Mouse (Mus musculus) MEL (cell line): ENCODE results near the gene Tank. TPM values are rescaled to one million over a fixed set of nuclear protein-coding genes. Genes with fewer than 3 reads are reported as not detected.
A peak's percentile ranks its signal among the peaks of the same experiment; 100 is the strongest.

ENCODE experiments used
- DNase-seq: peaks from one replicate; pipeline ENCODE4 v3.0.0; 2011; ENCODE audit warnings: low read depth, low spot score
- H3K27ac ChIP-seq: 2 replicates; pipeline ENCODE4 v1.5.1; 2012; ENCODE audit warnings: low read depth, mild to moderate bottlenecking, control low read depth, low read length, moderate library complexity; ENCODE audit not compliant: control insufficient read depth
- H3K27me3 ChIP-seq, 2 experiments: fragments of 150-350 bp in 1 of 2; sonication (generic) in 1 of 2; 2 replicates each; pipeline ENCODE4 v1.6.1; 2012; ENCODE audit warnings: low read length in 2 of 2, mild to moderate bottlenecking in 2 of 2, improper control_type of control experiment in 1 of 2, moderate library complexity in 1 of 2; ENCODE audit not compliant: insufficient read depth in 2 of 2, control insufficient read depth in 1 of 2
- H3K36me3 ChIP-seq, 2 experiments: 2 replicates each; pipeline ENCODE4 v1.6.1; 2012 to 2014; ENCODE audit warnings: low read length in 2 of 2, improper control_type of control experiment in 1 of 2, inconsistent platforms in 1 of 2, mild to moderate bottlenecking in 1 of 2; ENCODE audit not compliant: insufficient read depth in 2 of 2, control insufficient read depth in 1 of 2
- H3K4me1 ChIP-seq, 2 experiments: fragments of 150-350 bp in 1 of 2; sonication (generic) in 1 of 2; 2 replicates each; pipeline ENCODE4 v1.6.1; 2012; ENCODE audit warnings: low read length in 2 of 2, improper control_type of control experiment in 1 of 2, mild to moderate bottlenecking in 1 of 2; ENCODE audit not compliant: insufficient read depth in 2 of 2, control insufficient read depth in 1 of 2
- H3K4me3 ChIP-seq, 2 experiments: fragments of 150-350 bp in 1 of 2; sonication (generic) in 1 of 2; 2 replicates each; pipeline ENCODE4 v1.5.1; 2012; ENCODE audit warnings: low read depth in 2 of 2, low read length in 2 of 2, mild to moderate bottlenecking in 2 of 2, moderate library complexity in 2 of 2, control low read depth in 1 of 2, improper control_type of control experiment in 1 of 2; ENCODE audit not compliant: control insufficient read depth in 1 of 2, insufficient read depth in 1 of 2
- H3K79me2 ChIP-seq: 2 replicates; pipeline ENCODE4 v1.6.1; 2012; ENCODE audit warnings: mild to moderate bottlenecking, low read length, moderate library complexity; ENCODE audit not compliant: control insufficient read depth, poor library complexity, insufficient read depth
- H3K9ac ChIP-seq: 2 replicates; pipeline ENCODE4 v1.6.1; 2012; ENCODE audit warnings: low read depth, mild to moderate bottlenecking, control low read depth, low read length, moderate library complexity; ENCODE audit not compliant: control insufficient read depth, poor library complexity, severe bottlenecking
- H3K9me3 ChIP-seq: fragments of 150-350 bp; sonication (generic); replicated peaks from 2 replicates; pipeline ENCODE4 v1.6.1; 2012; ENCODE audit warnings: mild to moderate bottlenecking, low read length, improper control_type of control experiment, moderate library complexity; ENCODE audit not compliant: insufficient read depth
- BHLHE40 ChIP-seq: IDR thresholded peaks from 2 replicates; pipeline ENCODE4 v1.6.1; 2012; ENCODE audit warnings: low read depth, mild to moderate bottlenecking, inconsistent platforms, low read length, improper control_type of control experiment, borderline replicate concordance
- CHD1 ChIP-seq: IDR thresholded peaks from 2 replicates; pipeline ENCODE4 v1.6.1; 2012; ENCODE audit warnings: low read depth, mild to moderate bottlenecking, inconsistent platforms, low read length, improper control_type of control experiment
- CHD2 ChIP-seq: IDR thresholded peaks from 2 replicates; pipeline ENCODE4 v1.6.1; 2011; ENCODE audit warnings: low read length, improper control_type of control experiment
- CTCF ChIP-seq, 3 experiments: IDR thresholded peaks in 2 of 3; conservative IDR thresholded peaks in 1 of 3; 2 replicates each; pipeline ENCODE4 v1.5.1; 2011 to 2012; ENCODE audit warnings: low read length in 3 of 3, low read depth in 2 of 3, mild to moderate bottlenecking in 2 of 3, improper control_type of control experiment in 1 of 3, inconsistent platforms in 1 of 3, mixed read lengths in 1 of 3, moderate library complexity in 1 of 3; ENCODE audit not compliant: control insufficient read depth in 1 of 3, insufficient read depth in 1 of 3, poor library complexity in 1 of 3, severe bottlenecking in 1 of 3
- E2F4 ChIP-seq: IDR thresholded peaks from 2 replicates; pipeline ENCODE4 v1.6.1; 2011; ENCODE audit warnings: low read depth, low read length, improper control_type of control experiment, borderline replicate concordance
- ELF1 ChIP-seq: IDR thresholded peaks from 2 replicates; pipeline ENCODE4 v1.6.1; 2014; ENCODE audit warnings: low read depth, mild to moderate bottlenecking, inconsistent platforms, low read length, improper control_type of control experiment, moderate library complexity
- EP300 ChIP-seq, 2 experiments: IDR thresholded peaks; 2 replicates each; pipeline ENCODE4 v1.6.1; 2011; ENCODE audit warnings: improper control_type of control experiment in 2 of 2, low read length in 2 of 2, low read depth in 1 of 2, mild to moderate bottlenecking in 1 of 2
- GABPA ChIP-seq: IDR thresholded peaks from 2 replicates; pipeline ENCODE4 v1.6.1; 2012; ENCODE audit warnings: low read depth, mild to moderate bottlenecking, inconsistent platforms, low read length, improper control_type of control experiment, moderate library complexity
- GATA1 ChIP-seq: IDR thresholded peaks from 2 replicates; pipeline ENCODE4 v1.6.1; 2011; ENCODE audit warnings: low read depth, low read length, improper control_type of control experiment
- HCFC1 ChIP-seq: IDR thresholded peaks from 2 replicates; pipeline ENCODE4 v1.6.1; 2012; ENCODE audit warnings: low read depth, mild to moderate bottlenecking, inconsistent platforms, low read length, improper control_type of control experiment, moderate library complexity
- MAFK ChIP-seq: IDR thresholded peaks from 2 replicates; pipeline ENCODE4 v1.6.1; 2011; ENCODE audit warnings: low read depth, mild to moderate bottlenecking, low read length, improper control_type of control experiment, borderline replicate concordance
- MAX ChIP-seq: IDR thresholded peaks from 2 replicates; pipeline ENCODE4 v1.6.1; 2011; ENCODE audit warnings: low read length, improper control_type of control experiment
- MAZ ChIP-seq: IDR thresholded peaks from 2 replicates; pipeline ENCODE4 v1.6.1; 2012; ENCODE audit warnings: low read depth, mild to moderate bottlenecking, inconsistent platforms, low read length, improper control_type of control experiment
- MEF2A ChIP-seq: IDR thresholded peaks from 2 replicates; pipeline ENCODE4 v1.6.1; 2014; ENCODE audit warnings: low read depth, mild to moderate bottlenecking, inconsistent platforms, low read length, improper control_type of control experiment; ENCODE audit not compliant: poor library complexity, insufficient replicate concordance, severe bottlenecking; ENCODE audit errors: extremely low read depth
- MXI1 ChIP-seq: IDR thresholded peaks from 2 replicates; pipeline ENCODE4 v1.6.1; 2011; ENCODE audit warnings: mild to moderate bottlenecking, low read depth, low read length, improper control_type of control experiment
- MYB ChIP-seq: IDR thresholded peaks from 2 replicates; pipeline ENCODE4 v1.6.1; 2011; ENCODE audit warnings: mild to moderate bottlenecking, low read depth, low read length, improper control_type of control experiment
- NELFE ChIP-seq: IDR thresholded peaks from 2 replicates; pipeline ENCODE4 v1.6.1; 2011; ENCODE audit warnings: low read depth, low read length, improper control_type of control experiment
- NRF1 ChIP-seq: IDR thresholded peaks from 2 replicates; pipeline ENCODE4 v1.6.1; 2014; ENCODE audit warnings: low read depth, mild to moderate bottlenecking, inconsistent platforms, low read length, improper control_type of control experiment, moderate library complexity; ENCODE audit not compliant: poor library complexity, insufficient read depth, severe bottlenecking
- POLR2A ChIP-seq, 2 experiments: IDR thresholded peaks; 2 replicates each; pipeline ENCODE4 v1.6.1; 2011 to 2012; ENCODE audit warnings: low read length in 2 of 2, mild to moderate bottlenecking in 2 of 2, control low read depth in 1 of 2, improper control_type of control experiment in 1 of 2, low read depth in 1 of 2, moderate library complexity in 1 of 2; ENCODE audit not compliant: control insufficient read depth in 1 of 2, insufficient read depth in 1 of 2, poor library complexity in 1 of 2
- RCOR1 ChIP-seq: IDR thresholded peaks from 2 replicates; pipeline ENCODE4 v1.6.1; 2012; ENCODE audit warnings: low read depth, mild to moderate bottlenecking, inconsistent platforms, low read length, improper control_type of control experiment
- SIN3A ChIP-seq: IDR thresholded peaks from 2 replicates; pipeline ENCODE4 v1.6.1; 2012; ENCODE audit warnings: low read length, improper control_type of control experiment, inconsistent platforms
- SMC3 ChIP-seq: IDR thresholded peaks from 2 replicates; pipeline ENCODE4 v1.6.1; 2011; ENCODE audit warnings: low read depth, low read length, improper control_type of control experiment
- TAL1 ChIP-seq: IDR thresholded peaks from 2 replicates; pipeline ENCODE4 v1.6.1; 2012; ENCODE audit warnings: mild to moderate bottlenecking, inconsistent platforms, low read length, moderate library complexity, mixed read lengths
- TBP ChIP-seq: IDR thresholded peaks from 2 replicates; pipeline ENCODE4 v1.8.0; 2011; ENCODE audit warnings: low read depth, low read length, improper control_type of control experiment
- TCF12 ChIP-seq: IDR thresholded peaks from 2 replicates; pipeline ENCODE4 v1.6.1; 2014; ENCODE audit warnings: low read depth, mild to moderate bottlenecking, inconsistent platforms, low read length, improper control_type of control experiment, moderate library complexity
- UBTF ChIP-seq: IDR thresholded peaks from 2 replicates; pipeline ENCODE4 v1.6.1; 2012; ENCODE audit warnings: low read depth, mild to moderate bottlenecking, inconsistent platforms, low read length, improper control_type of control experiment, moderate library complexity, borderline replicate concordance; ENCODE audit not compliant: insufficient read depth
- USF2 ChIP-seq, 2 experiments: IDR thresholded peaks; 2 replicates each; pipeline ENCODE4 v1.6.1; 2011 to 2012; ENCODE audit warnings: improper control_type of control experiment in 2 of 2, low read length in 2 of 2, borderline replicate concordance in 1 of 2, inconsistent platforms in 1 of 2, low read depth in 1 of 2, mild to moderate bottlenecking in 1 of 2; ENCODE audit not compliant: insufficient read depth in 1 of 2
- ZC3H11A ChIP-seq: IDR thresholded peaks from 2 replicates; pipeline ENCODE4 v1.6.1; 2012; ENCODE audit warnings: low read depth, mild to moderate bottlenecking, inconsistent platforms, low read length, improper control_type of control experiment
- ZNF384 ChIP-seq: IDR thresholded peaks from 2 replicates; pipeline ENCODE4 v1.6.1; 2012; ENCODE audit warnings: low read depth, mild to moderate bottlenecking, inconsistent platforms, low read length, improper control_type of control experiment
- polyA plus RNA-seq, 2 experiments: library from polyadenylated mRNA; stranded (reverse) in 1 of 2; unstranded in 1 of 2; fragments of >175 nt in 1 of 2; fragments of >200 nt in 1 of 2; gene quantifications; 2 replicates each; pipeline versions ENCODE4 v1.2.1 to v1.2.4; 2012; ENCODE audit warnings: low replicate concordance in 2 of 2, low read depth in 1 of 2; ENCODE audit not compliant: insufficient read length in 2 of 2, insufficient read depth in 1 of 2, missing spikeins in 1 of 2
- total RNA-seq: library from RNA; depleted of rRNA; stranded (reverse); fragments of 300-350 nt; gene quantifications from 2 replicates; pipeline ENCODE4 v1.2.3, GENCODE M21; 2012

The Tank gene
- total and polyA plus RNA-seq, 3 experiments: 27.0 to 96.7 (median 27.4) TPM

DNA sequence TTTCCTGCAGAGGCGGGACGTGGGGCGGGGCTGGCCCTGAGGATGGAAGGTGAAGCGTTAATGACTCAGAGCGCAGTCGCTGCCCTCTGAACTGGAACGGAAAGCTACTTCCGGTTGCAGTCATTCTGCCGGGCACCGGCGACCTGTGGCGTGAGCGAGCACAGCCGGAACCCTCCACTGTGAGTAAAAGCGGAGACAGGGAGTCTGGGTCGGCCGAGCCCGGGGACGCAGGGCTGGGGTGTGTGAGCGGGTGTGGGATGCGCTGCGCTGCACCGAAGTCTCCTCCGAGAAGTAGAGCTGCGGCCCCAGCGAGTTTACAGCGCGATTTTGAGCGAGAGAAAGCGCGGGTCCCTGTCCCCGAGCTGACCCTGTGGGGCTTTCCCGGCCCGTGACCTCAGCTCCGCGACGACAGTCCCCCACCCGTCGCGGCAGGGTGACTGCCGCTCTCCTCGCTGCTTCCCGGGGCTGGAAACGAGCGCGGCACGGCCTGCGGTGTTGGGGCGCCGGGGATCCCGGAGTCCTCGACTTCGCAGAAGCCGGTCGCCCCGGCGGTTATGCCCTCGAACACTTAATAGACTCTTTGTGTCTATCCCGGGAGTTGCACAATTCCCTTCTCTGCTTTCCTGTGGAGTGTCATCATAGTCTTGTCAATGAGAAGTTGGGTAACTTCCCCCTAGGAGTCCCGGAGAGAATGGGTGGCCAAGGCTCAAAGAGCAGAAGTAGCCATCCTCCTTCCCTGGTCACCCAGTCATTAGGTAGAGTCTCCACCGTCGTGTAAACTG, 14.8 kb downstream of the Tank start (continued):
- TF ChIP-seq GABPA: no peak
- no peak for TF ChIP-seq ZC3H11A
- peak; percentile 88 to 95 for TF ChIP-seq POLR2A (IDR thresholded peaks at IDR 0.05; ENCODE audit: control insufficient read depth in 1 of 2, insufficient read depth in 1 of 2, low read depth in 1 of 2, low read length in 2 of 2, poor library complexity in 1 of 2)
- no peak for TF ChIP-seq ZNF384
- peak; percentile 53; the same call in 1 of the 2 replicates for TF ChIP-seq MXI1
- TF ChIP-seq MAX: no peak
- TF ChIP-seq E2F4: no peak
- TF ChIP-seq TBP: peak; percentile 96
- no peak for TF ChIP-seq GATA1
- peak; percentile 79 for TF ChIP-seq ELF1
- TF ChIP-seq NRF1: peak; percentile 64
- TF ChIP-seq CHD1: no peak
- TF ChIP-seq MAZ: 0 out of 2 replicates have a peak, but pooled peaks have one; percentile 17
- no peak for TF ChIP-seq RCOR1
- TF ChIP-seq BHLHE40: no peak
- TF ChIP-seq CHD2: no peak
- TF ChIP-seq SMC3: no peak
- peak; percentile 94 for TF ChIP-seq NELFE
- 0 out of 2 replicates have a peak, but pooled peaks have one; percentile 89 for TF ChIP-seq UBTF
- TF ChIP-seq CTCF (IDR thresholded peaks at IDR 0.05 in 2 of 3, conservative IDR thresholded peaks at IDR 0.05 in 1 of 3; ENCODE audit: control insufficient read depth in 1 of 3, insufficient read depth in 1 of 3, low read depth in 2 of 3, low read length in 3 of 3, poor library complexity in 1 of 3, severe bottlenecking in 1 of 3): no peak
- no peak for TF ChIP-seq MAFK
- no peak for TF ChIP-seq USF2 (IDR thresholded peaks at IDR 0.05; ENCODE audit: borderline replicate concordance in 1 of 2, insufficient read depth in 1 of 2, low read depth in 1 of 2, low read length in 2 of 2)

DNA sequence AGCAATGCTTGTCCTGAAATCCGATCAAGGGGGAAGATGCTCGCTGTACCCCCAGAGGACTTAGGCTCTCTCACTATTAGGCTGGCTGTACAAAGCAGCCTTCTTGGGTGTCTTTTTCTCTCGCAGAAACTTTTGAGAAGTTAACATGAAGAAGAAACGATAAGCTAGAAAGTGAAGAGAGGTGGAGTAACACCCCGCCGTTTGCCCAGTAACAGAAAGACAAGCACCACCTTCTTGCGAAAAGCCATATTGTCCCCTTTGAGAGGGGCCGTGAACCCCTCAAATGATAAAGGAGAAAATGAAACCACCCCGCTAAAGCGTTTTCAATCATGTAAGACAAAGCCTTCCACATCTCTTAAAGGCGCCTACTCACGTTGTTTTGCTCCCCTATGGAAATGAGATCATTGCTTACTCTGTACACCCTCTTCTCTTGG, 15.5 kb downstream of the Tank start:
- peak overlapping the region; percentile 81 for H3K27ac ChIP-seq
- peaks cover 0 to 40% of the 10 kb centered on the region in 2 experiments; a peak in 3 of 4 replicates for H3K36me3 ChIP-seq
- H3K27me3 ChIP-seq: no peaks in the 10 kb centered on the region; a peak in 1 of 4 replicates
- DNase-seq: peak; percentile 79
- H3K4me3 ChIP-seq: peak overlapping the region; percentile 75 to 99
- peaks cover 12 to 22% of the 10 kb centered on the region in 2 experiments for H3K4me1 ChIP-seq
- peaks cover 39% of the 10 kb centered on the region for H3K79me2 ChIP-seq
- no peak for TF ChIP-seq USF2 (IDR thresholded peaks at IDR 0.05; ENCODE audit: borderline replicate concordance in 1 of 2, insufficient read depth in 1 of 2, low read depth in 1 of 2, low read length in 2 of 2)
- no peak for TF ChIP-seq TCF12
- TF ChIP-seq MYB: no peak
- 0 out of 2 replicates have a peak, but pooled peaks have one; percentile 15 for TF ChIP-seq SIN3A
- TF ChIP-seq GATA1: 0 out of 2 replicates have a peak, but pooled peaks have one; percentile 10
- 0 out of 2 replicates have a peak, but pooled peaks have one; percentile 45 for TF ChIP-seq CHD1
- peak; percentile 59; the same call in 1 of the 2 replicates for TF ChIP-seq TBP
- TF ChIP-seq MEF2A: no peak
- peak in 1 of 2 experiments; percentile 48; a peak in 2 of 4 replicates for TF ChIP-seq POLR2A (IDR thresholded peaks at IDR 0.05; ENCODE audit: control insufficient read depth in 1 of 2, insufficient read depth in 1 of 2, low read depth in 1 of 2, low read length in 2 of 2, poor library complexity in 1 of 2)
- TF ChIP-seq ZC3H11A: no peak
- TF ChIP-seq NRF1: no peak
- no peak for TF ChIP-seq BHLHE40
- no peak for TF ChIP-seq SMC3
- no peak for TF ChIP-seq TAL1
- TF ChIP-seq EP300 (IDR thresholded peaks at IDR 0.05; ENCODE audit: low read depth in 1 of 2, low read length in 2 of 2): no peak
- no peak for TF ChIP-seq CHD2
- 0 out of 2 replicates have a peak, but pooled peaks have one; percentile 4 for TF ChIP-seq HCFC1
- TF ChIP-seq, all 39 proteins: peak for 6
- peak overlapping the region; percentile 100 for H3K9ac ChIP-seq
- H3K9me3 ChIP-seq: no peaks in the 10 kb centered on the region
